Mouse (Mus musculus): Measurements from ENCODE around the gene Gm20817. TPM values are rescaled to one million over a fixed set of nuclear protein-coding genes. Genes with fewer than 3 reads are reported as not detected.
"Not testable (repeated sequence)": the region's sequence is repeated elsewhere in the genome, so short reads cannot be mapped to it uniquely, and the experiment has no call there.

The Gm20817 gene
- not detected for total RNA-seq (2021)
- long read RNA-seq, experiment 1: 0 reads
- long read RNA-seq, experiment 2: 0 reads

DNA sequence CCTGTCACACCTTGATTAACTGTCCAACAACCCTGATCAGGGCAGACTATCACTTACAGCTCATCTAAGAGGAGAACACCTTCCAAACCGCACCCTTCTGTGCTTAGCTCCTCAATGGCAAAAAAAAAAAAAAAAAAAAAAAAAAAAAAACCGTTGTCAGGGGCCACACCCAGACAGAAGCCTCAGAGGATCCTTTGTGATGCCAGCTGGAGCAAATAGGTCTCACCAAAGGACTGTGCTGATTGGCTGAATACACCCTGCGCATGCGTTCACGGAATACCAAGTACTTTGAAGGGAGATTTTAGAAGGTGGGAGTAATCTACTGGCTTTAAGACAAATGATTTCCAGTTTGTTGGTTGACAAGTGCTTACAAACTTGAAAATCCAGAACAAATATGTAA is at the start of gene Gm20817:
Gene Gm20817 (minus strand): TSS at position 101 of the 400 bp plus-strand sequence.
- DNase-seq (ENCODE audit: low spot score in 2 of 2): not testable (repeated sequence)

Data from layer of hippocampus, postnatal 14 days (tissue).